Mouse (Mus musculus) B cell, adult 2 months (primary cell): ENCODE measurements around the gene Scp2.

Source experiments
- DNase-seq, 2 experiments: peaks; one replicate each; pipeline ENCODE4 v3.0.0; 2022

Gene Scp2

DNA sequence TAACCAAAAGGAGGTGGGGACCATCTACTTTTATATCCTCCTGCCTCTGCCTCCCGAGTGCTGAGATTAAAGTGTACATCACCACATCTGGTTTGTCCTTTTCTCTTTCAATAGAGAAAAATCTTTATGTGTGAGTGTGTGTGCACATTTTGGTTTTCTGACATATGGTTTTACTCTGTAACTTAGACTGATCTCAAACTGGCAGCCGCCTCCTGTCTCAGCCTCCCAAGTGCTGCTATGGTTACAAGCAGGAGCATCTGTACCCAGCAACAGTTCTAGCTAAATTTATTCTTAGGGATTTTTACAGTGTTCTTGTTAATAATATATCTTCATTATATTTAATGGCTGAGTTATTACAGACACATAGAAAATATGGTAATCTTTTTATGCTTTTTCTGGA lies 87.6 kb downstream of the Scp2 start:
- no peak for DNase-seq

DNA sequence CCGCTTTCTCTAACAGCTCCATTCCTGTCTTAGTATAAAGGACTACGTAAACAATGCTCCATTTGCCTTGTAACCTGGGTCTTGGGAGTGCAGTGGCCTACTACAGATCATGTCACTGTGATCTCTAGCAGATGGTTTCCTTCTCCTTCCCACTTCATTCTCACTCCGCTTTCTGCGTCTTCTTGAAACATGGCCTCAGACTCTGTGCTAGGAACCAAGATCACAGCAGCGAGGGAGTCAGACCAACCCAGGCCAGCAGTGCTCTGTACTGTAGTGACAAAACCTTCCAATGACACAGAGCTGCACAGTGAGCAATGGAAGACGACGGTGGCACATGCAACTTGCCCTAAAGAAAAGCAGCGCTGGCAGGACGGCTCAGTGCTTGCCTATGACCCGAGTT lies 88.9 kb downstream of the Scp2 start:
- DNase-seq, result no peak

DNA sequence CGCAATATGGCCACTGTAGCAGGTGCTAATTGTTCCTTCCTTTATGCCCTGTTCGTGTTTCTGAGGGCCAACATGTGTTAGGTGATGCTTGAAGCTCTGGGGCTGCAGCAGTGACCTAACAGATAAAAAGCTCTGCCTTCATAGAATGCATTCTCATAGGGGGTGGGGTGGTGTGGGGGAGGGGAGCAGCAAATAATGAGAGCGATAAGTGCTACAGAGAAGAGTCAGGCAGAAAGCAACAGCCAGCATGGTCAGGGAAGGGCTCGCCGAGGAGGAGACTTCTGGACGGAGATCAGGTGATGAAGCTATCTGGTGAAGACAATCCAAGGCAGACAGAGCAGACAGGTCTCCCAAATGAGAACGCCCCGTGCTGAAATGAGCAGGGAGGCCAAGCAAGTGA lies 92.1 kb downstream of the Scp2 start:
- DNase-seq, result no peak

DNA sequence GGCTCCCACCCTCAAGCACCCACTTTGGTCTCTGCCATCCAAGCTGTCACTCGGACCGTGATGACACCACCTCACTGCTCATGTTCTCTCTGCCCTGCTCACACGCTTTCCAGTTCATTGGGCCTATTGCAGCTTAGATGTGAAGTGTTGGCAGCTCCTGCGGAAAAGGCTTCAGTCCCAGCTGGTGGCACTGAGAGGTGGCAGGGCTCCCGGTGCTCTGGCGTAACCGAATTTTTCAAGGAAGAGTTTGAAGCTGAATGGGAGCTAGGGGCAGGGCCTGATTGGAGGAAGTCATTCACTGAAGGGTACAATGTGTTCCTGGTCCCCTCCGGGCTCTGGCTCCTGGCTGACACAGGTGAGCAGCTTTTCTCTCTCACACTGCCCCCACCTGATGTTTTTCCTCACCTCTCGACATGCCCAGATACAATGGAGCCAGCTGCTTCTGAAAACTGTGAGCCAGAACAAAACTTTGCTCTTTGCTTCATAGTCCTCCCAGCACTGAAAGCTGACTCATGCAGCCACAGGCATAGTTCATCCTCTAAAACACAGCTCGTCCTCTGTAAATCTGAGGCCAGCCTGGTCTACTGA lies 93.0 kb downstream of the Scp2 start:
- no peak for DNase-seq

DNA sequence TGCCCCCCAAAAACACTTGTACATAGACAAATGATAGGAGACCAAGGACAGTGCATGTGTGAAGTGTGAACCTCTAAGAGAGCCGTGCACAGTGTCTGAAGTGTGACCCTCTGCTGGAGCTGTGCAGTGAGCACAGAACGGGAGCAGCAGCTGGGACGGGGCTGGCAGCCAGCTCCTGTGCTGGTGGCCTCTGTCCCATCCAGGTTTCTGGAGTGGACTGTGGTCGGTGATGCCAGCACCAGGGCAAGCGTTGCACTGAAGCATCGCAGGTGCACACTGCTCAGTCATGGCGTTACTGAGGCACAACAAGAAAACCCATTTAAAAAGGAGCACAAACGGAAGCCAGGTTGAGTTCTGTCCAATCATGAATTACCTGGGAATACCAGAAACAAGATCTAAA lies 98.7 kb downstream of the Scp2 start:
- no peak for DNase-seq

DNA sequence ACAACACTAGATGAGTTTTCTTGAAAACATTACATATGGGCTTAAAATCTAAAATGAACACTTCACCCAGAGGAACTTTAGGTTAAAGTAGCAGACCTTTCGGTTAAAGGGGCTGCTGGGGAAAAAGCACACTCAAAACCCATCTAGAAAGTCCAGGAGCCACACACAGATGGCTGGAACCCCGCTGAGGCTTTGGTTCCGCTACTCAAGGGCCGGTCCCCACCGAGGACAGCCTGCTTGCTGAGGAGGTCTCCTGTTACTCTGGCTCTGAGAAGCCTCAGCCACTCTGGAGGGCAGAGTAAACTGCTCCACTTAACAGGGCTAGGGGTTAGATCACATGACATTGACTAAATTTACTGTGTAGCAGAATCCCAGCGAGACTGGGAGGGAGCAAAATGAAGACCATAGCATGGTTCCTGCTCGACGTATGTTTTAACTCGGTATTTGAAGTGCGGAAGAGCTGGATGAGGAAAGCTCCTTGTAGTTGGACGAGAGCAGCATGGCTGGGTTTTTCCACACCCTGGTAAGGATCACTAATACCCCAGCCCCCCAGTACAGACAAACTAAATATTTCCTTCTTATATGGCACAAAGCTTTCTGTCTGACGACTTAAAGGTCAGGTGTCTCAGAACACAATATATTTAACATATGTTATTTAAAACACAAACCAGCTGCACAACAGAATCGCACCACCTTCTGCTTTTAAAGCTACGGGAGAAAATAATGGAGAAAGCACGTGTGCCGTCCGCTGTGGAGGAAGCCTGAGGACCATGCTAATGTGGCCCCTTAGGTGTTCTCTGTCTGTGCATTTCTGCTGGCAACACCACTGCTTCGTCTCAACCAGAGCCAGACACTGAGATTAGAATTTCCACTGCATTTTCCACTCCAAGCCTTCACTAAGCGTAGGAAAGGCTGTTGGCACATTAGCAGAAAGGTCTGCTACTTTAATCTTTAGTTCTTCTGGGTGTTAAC lies 99.4 kb downstream of the Scp2 start:
- no peak for DNase-seq

DNA sequence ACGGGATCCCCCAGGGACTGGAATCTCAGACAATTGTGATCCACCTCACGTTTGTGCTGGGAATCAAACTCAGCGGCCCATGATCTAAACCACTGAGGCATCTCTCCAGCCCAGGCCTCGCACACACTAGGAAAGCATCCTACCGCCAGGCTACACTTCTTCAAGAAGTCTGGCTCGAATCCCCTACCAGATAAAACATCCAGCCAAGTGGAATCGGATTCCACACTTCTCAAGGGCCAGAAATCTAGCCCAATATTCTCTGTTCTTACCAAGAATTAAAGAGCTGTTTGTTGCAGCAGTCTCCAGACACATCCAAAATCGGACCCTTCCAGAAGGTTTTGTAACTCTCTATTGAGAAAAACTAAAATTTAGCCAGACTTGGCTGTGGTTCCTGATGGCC lies 107.8 kb downstream of the Scp2 start:
- no peak for DNase-seq

DNA sequence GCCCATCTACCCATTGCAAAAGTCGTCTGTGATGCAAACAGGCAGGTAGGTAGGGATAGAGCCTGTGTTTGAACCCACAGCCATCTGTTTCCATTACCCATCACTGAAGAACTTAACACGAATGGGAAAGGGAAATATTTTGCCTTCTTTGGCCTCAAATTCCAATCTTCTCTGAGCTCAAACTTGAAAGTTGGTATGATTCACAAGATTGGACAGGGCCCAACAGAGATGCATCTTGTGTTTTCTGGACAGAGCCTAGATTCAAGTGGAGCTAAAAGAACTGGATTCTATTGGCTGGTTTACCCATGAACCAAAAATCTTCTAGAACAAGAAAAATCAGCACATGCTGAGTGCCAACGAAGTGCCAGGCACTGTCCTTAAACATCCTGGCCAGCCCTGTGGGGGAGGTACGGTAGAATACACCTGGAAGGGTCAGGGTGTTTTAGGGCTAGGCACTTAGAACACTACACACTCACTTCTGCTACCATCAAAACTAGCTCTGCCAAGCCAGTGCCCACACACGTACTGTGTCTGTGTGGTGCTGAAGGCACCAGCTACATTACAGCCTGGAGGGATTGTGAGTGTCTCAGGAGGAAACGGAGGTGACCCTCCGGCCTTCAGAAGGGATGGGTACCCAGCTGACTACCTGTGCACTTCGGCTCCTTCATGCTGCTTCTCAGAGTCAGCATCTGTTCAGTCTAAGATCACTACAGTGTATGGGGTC lies 111.6 kb downstream of the Scp2 start:
- DNase-seq, result no peak

DNA sequence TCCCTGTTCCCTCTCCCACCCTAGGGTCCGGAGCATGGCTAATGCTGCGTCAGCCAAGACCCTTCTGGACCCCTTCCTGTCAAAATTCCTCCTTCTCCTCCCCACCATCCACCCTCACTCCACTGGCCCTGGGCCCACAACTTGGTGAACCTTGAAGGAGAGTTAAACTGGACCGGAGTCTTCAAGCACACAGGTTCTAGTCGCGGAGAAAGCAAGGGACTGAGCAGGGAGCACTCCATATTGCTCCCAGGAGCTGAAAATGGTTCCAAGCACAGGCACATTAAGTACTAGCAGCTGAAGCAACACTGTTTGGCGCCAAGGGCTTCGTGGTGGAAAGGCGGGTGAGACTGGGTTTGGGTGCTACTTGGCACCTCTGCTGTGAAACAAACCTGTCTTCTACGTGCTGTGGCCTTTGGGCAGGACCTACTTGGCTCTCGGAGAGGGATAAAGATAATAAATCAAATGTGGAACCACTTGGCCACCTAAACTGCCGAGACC lies 112.4 kb downstream of the Scp2 start:
- no peak for DNase-seq

DNA sequence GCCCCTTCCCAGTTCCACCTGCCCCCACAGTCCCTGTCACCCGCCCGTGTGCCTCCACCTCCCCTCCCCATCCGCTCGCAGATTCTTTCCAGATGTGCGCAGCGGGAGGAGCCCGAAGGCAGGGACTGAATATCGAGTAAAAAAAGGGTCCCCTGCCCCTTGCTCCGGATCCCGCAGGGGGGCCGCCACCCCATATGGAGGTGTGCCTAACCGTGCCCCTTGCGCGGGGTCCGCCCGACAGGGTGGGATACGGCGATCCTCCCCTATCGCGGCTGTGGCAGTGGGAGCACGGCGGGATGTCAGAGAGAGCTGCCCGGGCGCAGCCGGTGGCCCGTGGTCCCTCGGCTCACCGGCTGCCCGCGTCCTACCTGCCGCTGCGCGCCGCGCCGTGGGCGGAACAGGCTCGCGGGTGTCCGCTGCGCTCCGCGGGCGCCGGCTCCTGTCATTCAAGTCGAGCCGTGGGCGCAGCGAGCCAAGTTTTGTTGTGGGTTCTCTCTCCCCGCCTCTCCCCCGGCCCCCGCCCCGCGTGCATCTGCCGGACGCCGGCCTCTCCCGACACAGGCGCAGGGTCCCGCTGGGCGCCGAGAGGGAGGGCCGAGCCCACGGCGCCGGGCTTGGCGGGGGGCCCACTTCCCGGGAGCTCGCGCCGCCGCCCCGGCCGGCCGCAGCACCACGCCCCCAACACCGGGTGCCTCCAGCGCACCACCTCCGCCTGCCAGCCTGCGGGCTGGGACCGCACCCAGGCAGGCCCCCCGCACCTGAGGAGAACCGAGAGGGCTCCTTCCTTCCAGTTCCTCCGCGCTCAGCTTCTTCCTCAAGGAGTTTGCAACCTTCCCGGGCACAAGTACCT lies 113.1 kb downstream of the Scp2 start:
- no peak for DNase-seq

DNA sequence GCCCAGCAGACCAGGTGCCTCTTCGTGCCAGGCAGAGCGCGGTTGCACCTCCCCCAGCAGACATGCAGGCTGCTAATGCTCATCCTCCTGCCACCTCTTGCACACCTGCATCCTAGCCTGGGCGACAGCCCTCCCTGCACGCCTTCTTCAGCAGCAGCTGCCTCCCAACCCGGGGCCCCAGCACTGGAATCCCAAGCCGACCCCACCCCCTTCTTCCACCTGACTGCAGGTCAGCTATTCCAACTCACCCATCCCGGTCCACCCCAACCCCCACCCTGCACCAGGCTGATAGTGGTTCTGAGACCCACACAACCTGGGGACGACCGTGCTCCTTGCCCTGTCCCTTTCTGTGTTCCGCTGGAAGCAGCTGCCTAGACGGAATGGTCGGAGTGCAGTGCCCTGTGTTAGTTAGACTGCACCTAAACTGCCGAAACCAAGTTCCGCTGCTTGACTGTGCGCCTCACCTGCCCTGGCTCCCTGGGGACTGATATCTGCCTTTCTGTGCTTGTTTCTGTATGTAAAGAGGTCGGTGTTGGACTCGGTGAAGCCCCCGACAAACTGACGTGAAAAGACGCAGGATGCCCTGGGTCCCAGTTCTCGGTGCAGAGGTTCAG lies 113.8 kb downstream of the Scp2 start:
- peak in 1 of 2 experiments; percentile 10 for DNase-seq

DNA sequence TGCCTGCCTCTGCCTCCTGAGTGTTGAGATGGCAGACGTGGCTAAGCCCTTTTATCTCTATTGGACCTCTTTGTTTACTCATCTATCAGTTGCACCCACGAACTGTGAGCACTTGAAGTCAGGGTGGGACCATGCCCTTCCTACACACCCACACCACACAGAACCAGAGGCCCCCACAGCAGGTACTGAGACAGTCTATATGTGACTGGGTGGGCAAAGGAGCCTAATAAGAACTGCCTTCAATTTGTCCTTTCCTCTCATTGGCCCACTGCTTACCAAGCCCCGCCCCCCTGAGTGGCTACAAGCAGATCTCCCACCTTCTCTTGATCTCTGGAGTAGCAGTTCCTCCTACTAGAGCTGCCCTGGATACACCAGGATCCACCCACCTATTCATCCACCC lies 118.6 kb downstream of the Scp2 start:
- DNase-seq, result no peak

DNA sequence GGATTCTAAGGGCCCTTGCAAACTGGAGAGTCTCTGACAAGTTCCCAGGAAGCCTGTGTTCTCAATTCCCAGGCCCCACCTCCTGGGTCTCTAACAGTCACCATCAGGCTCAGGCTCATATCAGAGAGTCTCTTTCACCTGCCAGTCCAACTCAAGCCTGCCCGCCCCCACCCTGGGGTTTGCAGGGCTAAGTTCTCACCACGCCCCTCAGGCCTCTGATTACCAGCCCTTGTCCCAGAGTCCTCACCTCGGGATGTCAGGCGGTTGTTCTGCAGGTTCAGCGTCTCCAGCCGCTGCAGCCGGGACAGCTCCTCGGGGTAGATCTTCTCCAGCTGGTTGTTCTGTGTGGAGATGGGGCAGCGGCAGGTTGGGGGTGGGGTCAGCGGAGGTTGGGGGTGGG lies 119.5 kb downstream of the Scp2 start:
- no peak for DNase-seq

DNA sequence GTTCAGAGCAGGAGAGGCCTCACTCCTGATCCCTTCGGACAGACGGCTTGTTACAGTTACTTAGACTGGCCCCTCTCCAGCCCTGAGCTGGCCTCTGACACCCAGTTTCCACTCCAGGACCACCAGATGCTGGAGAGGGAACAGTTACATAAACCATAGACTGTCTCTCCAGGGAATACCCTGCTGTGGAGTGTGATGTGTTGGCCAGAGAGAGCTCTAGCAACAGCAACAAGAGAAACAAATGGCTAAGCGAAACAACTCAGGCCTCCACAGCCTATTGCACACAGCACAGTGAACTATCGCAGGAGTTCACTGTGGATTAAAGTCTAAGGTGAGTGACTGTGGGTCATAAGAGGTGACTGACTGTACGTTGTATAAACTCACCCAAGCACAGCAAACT lies 120.2 kb downstream of the Scp2 start:
- no peak for DNase-seq

DNA sequence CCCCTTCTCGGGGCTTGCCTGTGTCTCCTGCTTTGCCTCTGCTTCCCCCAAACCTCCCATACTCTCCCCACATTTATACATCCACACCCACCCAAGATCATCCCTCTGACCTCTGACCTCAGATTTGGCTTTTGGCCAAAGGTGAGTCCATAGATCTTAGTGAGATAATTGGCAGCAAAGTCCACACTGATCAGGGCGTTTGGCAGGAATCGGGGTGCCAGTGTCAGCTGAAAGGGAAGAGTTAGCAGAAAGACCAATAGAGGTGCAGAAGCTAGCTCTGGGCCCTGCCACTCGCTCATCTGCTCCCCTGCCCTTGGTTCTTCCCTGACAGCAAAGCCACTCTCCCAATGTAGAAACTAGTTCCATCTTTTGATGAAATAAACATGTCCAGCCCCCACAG lies 121.6 kb downstream of the Scp2 start:
- no peak for DNase-seq

DNA sequence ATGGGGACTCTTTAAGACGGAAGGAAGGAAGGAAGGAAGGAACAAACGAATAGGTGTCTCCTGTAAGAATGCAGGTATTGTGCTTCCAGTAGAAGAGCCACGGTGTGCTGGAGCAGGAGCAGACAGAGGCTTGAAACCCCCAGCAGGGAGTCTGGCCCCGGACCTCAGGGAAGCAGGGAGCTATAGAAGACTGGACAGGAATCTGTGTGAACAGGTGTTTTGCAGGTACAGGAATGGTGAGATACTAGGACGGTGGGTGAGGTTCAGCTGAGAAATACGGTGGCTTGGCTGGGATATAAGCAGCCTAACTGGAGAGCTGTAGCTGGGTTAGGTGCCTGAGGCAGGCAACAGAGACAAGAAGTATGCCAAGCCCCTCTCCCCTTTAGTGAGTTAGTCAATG lies 124.6 kb downstream of the Scp2 start:
- DNase-seq, result no peak

DNA sequence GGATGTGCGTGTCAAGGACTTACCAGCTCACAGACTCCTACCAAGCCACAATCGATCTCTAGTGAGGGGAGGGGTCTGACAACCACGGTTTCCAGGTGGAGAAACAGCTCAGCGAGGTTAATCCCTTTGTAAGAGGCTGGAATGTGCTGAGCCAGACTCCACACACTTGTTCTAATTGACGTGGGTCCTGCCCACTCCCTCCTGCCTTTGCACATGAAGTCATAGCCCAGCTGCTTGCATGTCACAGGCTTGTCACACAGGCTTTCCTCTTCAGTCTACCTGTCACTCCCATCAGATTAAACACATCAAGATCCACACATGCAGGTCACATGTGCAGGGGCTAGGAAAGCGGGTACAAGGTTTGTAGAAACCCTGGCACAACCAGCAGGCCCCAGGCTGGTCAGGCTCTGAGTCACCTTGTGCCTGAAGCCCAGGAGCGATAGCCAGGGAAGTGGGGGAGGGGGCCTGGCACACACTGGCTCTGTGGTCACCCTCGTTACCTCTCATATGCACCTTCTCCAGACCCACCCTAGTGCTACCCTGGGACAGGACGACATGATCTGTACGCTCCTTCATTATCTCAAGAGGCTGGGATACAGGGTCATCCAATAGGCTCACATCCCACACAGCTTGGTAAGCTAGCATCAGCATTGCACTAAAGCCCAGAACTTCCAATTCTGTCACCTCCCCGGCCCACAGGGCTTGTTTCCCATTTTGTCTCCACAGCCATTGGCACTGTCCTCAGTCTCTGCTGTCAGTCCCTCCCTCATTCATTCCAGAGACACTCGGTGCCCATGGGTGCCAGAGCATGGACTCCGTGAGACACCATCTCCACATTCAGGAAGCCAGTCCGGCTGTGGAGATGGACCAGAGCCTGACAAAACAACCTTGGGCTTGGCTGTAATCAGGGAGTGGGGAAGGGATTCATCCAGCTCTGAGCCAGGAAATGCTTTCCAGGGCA lies 125.6 kb downstream of the Scp2 start:
- DNase-seq, result no peak

DNA sequence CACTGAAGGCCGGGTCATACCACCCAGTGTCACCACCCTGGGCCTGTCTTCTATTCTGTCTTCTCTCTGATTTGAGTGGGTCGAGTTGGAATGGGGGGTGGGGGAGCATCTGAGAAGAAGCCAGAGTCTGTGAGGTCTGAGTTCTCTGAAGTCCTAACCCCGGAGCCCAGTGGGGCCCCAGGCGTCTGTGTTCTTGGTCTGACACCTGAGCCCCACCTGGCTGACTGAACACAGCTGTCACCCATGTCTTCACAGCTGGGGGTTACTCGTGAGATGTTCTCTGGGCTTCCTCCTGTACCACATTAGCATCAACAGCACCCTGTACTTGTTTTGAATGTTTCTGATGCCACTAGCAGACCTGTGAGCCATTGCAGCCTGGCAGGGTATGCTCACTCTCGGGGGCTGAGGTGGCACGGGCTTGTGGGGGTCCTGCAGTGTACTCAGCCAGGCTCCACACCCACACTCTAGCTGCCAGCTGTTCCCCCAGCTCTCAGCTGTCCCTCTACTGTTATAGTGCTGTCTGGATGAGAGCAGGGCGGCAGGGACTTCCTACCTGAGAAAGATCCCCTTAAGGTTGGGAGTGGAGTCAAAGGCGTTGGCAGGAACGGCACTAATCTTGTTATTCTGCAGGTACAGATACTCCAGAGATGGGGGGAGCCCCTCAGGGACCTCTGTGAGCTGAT lies 126.4 kb downstream of the Scp2 start:
- no peak for DNase-seq

DNA sequence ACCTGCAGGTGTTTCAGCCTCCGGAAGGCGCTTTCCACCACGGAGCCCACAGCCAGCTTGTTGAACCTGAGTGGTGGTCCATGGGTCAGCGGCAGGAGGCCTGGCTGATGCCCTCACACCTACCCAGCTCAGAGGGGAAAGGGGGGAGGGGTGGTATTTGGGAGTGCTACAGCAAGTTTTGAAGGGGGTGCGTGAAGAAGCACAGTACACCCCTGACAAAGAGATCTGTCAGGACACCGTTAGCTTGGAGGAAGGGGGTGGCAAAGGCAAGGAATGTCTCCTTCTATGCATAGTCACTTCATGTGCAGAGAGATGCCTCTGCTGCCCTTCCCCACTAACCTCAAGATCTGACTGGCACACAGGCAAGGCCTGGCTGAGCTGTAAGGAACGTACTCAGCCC lies 127.0 kb downstream of the Scp2 start:
- no peak for DNase-seq

DNA sequence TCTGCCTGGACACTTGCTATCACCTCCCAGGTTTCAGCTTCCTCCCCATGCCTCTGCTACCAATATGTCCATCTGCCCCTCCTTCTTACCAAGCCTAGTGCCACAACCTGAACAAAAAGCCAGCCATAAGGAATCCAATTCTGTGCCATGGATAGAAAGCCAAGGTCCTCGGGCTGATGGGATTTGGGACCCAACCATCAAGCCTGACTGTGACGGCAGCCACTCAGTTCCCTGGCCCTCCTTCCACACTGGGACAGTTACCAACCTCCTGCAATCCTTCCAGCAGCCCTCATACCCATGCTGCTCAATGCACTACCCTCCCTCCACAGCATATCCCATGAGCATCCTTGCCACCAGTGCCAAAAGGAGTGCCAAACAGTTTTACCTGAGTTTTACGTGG lies 128.5 kb downstream of the Scp2 start:
- DNase-seq, result no peak
